Mouse (Mus musculus) yolk sac, embryonic 10.5 days (tissue): ENCODE data around the gene Vwf.

Experiments used
- DNase-seq: peaks from one replicate; pipeline ENCODE4 v3.0.0-alpha.2; 2017; ENCODE audit warnings: low spot score

Gene Vwf

GRCm38 (mm10) chr6:125586042-125586566 is 39.5 kb downstream of the Vwf start:
- no peak for DNase-seq

- DNase-seq: no peak
These were observed 41.7 kb downstream of the Vwf start for GRCm38 (mm10) chr6:125588241-125588640.

- DNase-seq: no peak
These were observed 42.5 kb downstream of the Vwf start for GRCm38 (mm10) chr6:125589075-125589474.

GRCm38 (mm10) chr6:125590056-125590455 is 43.5 kb downstream of the Vwf start:
- DNase-seq: no peak

GRCm38 (mm10) chr6:125590471-125590870 is 43.9 kb downstream of the Vwf start:
- no peak for DNase-seq

- DNase-seq: peak; percentile 53
These were observed 45.2 kb downstream of the Vwf start for GRCm38 (mm10) chr6:125591652-125592385.

GRCm38 (mm10) chr6:125592536-125592935 is 46.0 kb downstream of the Vwf start:
- DNase-seq: peak; percentile 51

GRCm38 (mm10) chr6:125594311-125594710 is 47.7 kb downstream of the Vwf start:
- DNase-seq: no peak

- DNase-seq: no peak
These were observed 48.3 kb downstream of the Vwf start for GRCm38 (mm10) chr6:125594825-125595224.

- peak; percentile 75 for DNase-seq
These were observed 50.2 kb downstream of the Vwf start for GRCm38 (mm10) chr6:125596701-125597318.

GRCm38 (mm10) chr6:125597716-125598115 is 51.1 kb downstream of the Vwf start:
- DNase-seq: no peak

- peak; percentile 62 for DNase-seq
These were observed 53.5 kb downstream of the Vwf start for GRCm38 (mm10) chr6:125600036-125600558.

GRCm38 (mm10) chr6:125600669-125601068 is 54.1 kb downstream of the Vwf start:
- DNase-seq: no peak

- DNase-seq: no peak
These were observed 54.6 kb downstream of the Vwf start for GRCm38 (mm10) chr6:125601190-125601589.

GRCm38 (mm10) chr6:125601748-125602147 is 55.2 kb downstream of the Vwf start:
- DNase-seq: no peak

GRCm38 (mm10) chr6:125602354-125602753 is 55.8 kb downstream of the Vwf start:
- DNase-seq: no peak

GRCm38 (mm10) chr6:125603234-125603633 is 56.7 kb downstream of the Vwf start:
- peak; percentile 74 for DNase-seq

- no peak for DNase-seq
These were observed 57.3 kb downstream of the Vwf start for GRCm38 (mm10) chr6:125603678-125604462.

GRCm38 (mm10) chr6:125604463-125605191 is 58.1 kb downstream of the Vwf start:
- DNase-seq: peak; percentile 77

GRCm38 (mm10) chr6:125609025-125609424 is 62.5 kb downstream of the Vwf start:
- DNase-seq: no peak

- no peak for DNase-seq
These were observed 71.3 kb downstream of the Vwf start for GRCm38 (mm10) chr6:125617855-125618254.

GRCm38 (mm10) chr6:125620764-125621163 is 74.2 kb downstream of the Vwf start:
- no peak for DNase-seq
